Mouse (Mus musculus): ENCODE measurements around the gene Csf3r.

DNA sequence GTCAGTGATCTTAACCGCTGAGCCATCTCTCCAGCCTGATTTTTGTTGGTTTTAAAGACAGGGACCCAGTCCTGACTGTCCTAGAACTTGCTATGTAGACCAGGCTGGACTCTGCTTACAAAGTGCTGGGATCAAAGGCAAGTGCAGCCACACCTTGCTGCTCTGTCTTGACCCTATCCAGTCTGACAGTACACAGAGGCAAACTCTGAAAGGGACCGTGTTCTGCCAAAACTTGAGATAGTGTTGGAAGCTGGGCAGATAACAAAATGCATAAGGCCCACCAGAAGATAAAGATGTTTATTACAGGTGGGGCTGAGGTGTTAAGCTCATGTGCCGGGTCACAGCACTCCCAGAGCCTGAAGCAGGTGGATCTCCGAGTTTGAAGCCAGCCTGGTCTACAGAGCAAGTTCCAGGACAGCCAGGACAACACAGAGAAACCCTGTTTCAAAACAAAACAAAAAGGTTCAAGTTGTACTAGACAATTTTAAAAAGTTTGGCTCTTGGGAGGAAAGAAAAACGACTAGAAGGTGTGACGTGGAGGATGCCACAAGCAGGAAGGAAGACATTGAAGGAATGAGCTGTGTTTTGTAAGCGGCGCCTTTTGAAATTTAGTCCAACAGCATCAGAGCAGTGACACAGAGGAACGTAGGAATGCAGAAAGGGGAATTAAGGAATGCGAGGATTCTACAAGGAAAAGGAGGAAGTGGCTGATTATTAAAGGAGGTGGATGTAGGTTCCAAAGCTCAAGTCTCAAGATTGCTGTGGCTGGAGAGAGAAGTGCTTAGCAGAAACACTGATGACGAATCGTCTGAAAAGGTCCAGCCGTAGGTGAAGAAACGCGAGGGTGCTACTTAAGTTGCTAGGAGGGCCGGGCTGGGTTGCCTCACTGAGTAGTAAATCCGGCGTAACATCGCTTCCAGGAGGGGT, 33.1 kb downstream of the Csf3r start:
- no peak for TF ChIP-seq CHD2 (IDR thresholded peaks at IDR 0.05; ENCODE audit: low read depth, low read length)
- TF ChIP-seq ZNF384 (IDR thresholded peaks at IDR 0.05; ENCODE audit: low read depth, low read length), result no peak
- no peak for TF ChIP-seq HCFC1 (IDR thresholded peaks at IDR 0.05; ENCODE audit: borderline replicate concordance, insufficient read depth, low read length)
- no peak for TF ChIP-seq MAFK (IDR thresholded peaks at IDR 0.05; ENCODE audit: insufficient read depth, low read depth, low read length)
- TF ChIP-seq ZC3H11A (IDR thresholded peaks at IDR 0.05; ENCODE audit: borderline replicate concordance, low read depth, low read length), result no peak
